ENCODE assay signal across 23 mouse cellular contexts in genomic region chr4:21629275-21629583, GRCm38 (mm10). TPM values are rescaled to one million over a fixed set of nuclear protein-coding genes. Genes with fewer than 3 reads are reported as not detected.
DNase-seq lines count a peak whose midpoint lies in the region; ATAC-seq and TF ChIP-seq lines count a peak whose summit lies in the region.
"Had no signal": no experiment of that assay in that cellular context is flagged by ENCODE, and none has a peak within 500 bp of the region (broad histone marks: within the 10 kb centered on the region; RNA-seq: fewer than 3 reads in every experiment).

No protein-coding gene starts in this region.

- peaks cover 4% of the 10 kb centered on the region; the same call in 1 of the 2 replicates for H3K4me1 ChIP-seq in forebrain, embryonic 12.5 days
- peaks cover 4% of the 10 kb centered on the region; the same call in 1 of the 2 replicates for H3K4me1 ChIP-seq in forebrain, embryonic 14.5 days (ENCODE audit: control insufficient read depth, insufficient read depth, low read length)
- H3K4me1 ChIP-seq in midbrain, embryonic 11.5 days (ENCODE audit: control insufficient read depth, insufficient read depth, low read length), result peaks cover 2% of the 10 kb centered on the region; the same call in 1 of the 2 replicates
- no peaks in the 10 kb centered on the region for H3K4me1 ChIP-seq in midbrain, embryonic 15.5 days
- H3K4me1 ChIP-seq in hindbrain, embryonic 16.5 days (ENCODE audit: control insufficient read depth, insufficient read depth, low read depth, low read length), result no peaks in the 10 kb centered on the region
- no peaks in the 10 kb centered on the region for H3K4me1 ChIP-seq in stomach, embryonic 15.5 days
- H3K4me1 ChIP-seq: embryonic facial prominence, embryonic 12.5 days had no signal

- H3K27ac ChIP-seq in forebrain, embryonic 12.5 days, result no peak overlapping the region
- H3K27ac ChIP-seq in forebrain, embryonic 14.5 days (ENCODE audit: low read depth, low read length), result no peak overlapping the region
- no peak overlapping the region for H3K27ac ChIP-seq in midbrain, embryonic 11.5 days (ENCODE audit: low read depth, low read length)
- H3K27ac ChIP-seq in midbrain, embryonic 15.5 days, result no peak overlapping the region
- no peak overlapping the region for H3K27ac ChIP-seq in hindbrain, embryonic 16.5 days (ENCODE audit: low read depth, low read length)
- H3K27ac ChIP-seq in stomach, embryonic 15.5 days, result no peak overlapping the region
- H3K27ac ChIP-seq in layer of hippocampus, adult 2 months, result no peak overlapping the region
- H3K27ac ChIP-seq: embryonic facial prominence, embryonic 12.5 days had no signal

- H3K9me3 ChIP-seq in forebrain, embryonic 12.5 days, result no peaks in the 10 kb centered on the region
- no peaks in the 10 kb centered on the region for H3K9me3 ChIP-seq in forebrain, embryonic 14.5 days (replicated peaks; ENCODE audit: control insufficient read depth, low read length)
- H3K9me3 ChIP-seq in midbrain, embryonic 11.5 days (ENCODE audit: control insufficient read depth, low read length), result no peaks in the 10 kb centered on the region
- H3K9me3 ChIP-seq in midbrain, embryonic 15.5 days, result no peaks in the 10 kb centered on the region
- no peaks in the 10 kb centered on the region for H3K9me3 ChIP-seq in hindbrain, embryonic 16.5 days (ENCODE audit: control insufficient read depth, low read length)
- no peaks in the 10 kb centered on the region for H3K9me3 ChIP-seq in stomach, embryonic 15.5 days
- H3K9me3 ChIP-seq: embryonic facial prominence, embryonic 12.5 days had no signal

- no peaks in the 10 kb centered on the region for H3K36me3 ChIP-seq in forebrain, embryonic 12.5 days (replicated peaks)
- H3K36me3 ChIP-seq in forebrain, embryonic 14.5 days (ENCODE audit: control insufficient read depth, insufficient read depth, low read length), result no peaks in the 10 kb centered on the region
- no peaks in the 10 kb centered on the region for H3K36me3 ChIP-seq in midbrain, embryonic 11.5 days (ENCODE audit: control insufficient read depth, insufficient read depth, low read length)
- H3K36me3 ChIP-seq in midbrain, embryonic 15.5 days (replicated peaks), result no peaks in the 10 kb centered on the region
- no peaks in the 10 kb centered on the region for H3K36me3 ChIP-seq in hindbrain, embryonic 16.5 days (ENCODE audit: control insufficient read depth, insufficient read depth, low read length)
- H3K36me3 ChIP-seq in stomach, embryonic 15.5 days, result no peaks in the 10 kb centered on the region
- H3K36me3 ChIP-seq: embryonic facial prominence, embryonic 12.5 days had no signal

- WGBS in forebrain, embryonic 12.5 days, result 90% methylated on average over 2 of the region's 2 CpGs
- 97% methylated on average over 2 of the region's 2 CpGs for WGBS in forebrain, embryonic 14.5 days
- WGBS in midbrain, embryonic 11.5 days, result 89% methylated on average over 2 of the region's 2 CpGs
- 82% methylated on average over 2 of the region's 2 CpGs for WGBS in midbrain, embryonic 15.5 days
- 88% methylated on average over 2 of the region's 2 CpGs for WGBS in hindbrain, embryonic 16.5 days
- 75% methylated on average over 2 of the region's 2 CpGs for WGBS in stomach, embryonic 15.5 days

- 0 out of 2 replicates have a peak, but pooled peaks cover 3% of the 10 kb centered on the region for H3K27me3 ChIP-seq in forebrain, embryonic 12.5 days
- no peaks in the 10 kb centered on the region for H3K27me3 ChIP-seq in forebrain, embryonic 14.5 days (replicated peaks; ENCODE audit: control insufficient read depth, insufficient read depth, low read length)
- no peaks in the 10 kb centered on the region for H3K27me3 ChIP-seq in midbrain, embryonic 11.5 days (ENCODE audit: control insufficient read depth, insufficient read depth, low read length)
- no peaks in the 10 kb centered on the region for H3K27me3 ChIP-seq in midbrain, embryonic 15.5 days (replicated peaks)
- no peaks in the 10 kb centered on the region for H3K27me3 ChIP-seq in hindbrain, embryonic 16.5 days (replicated peaks; ENCODE audit: control insufficient read depth, insufficient read depth, low read length)
- no peaks in the 10 kb centered on the region for H3K27me3 ChIP-seq in stomach, embryonic 15.5 days (replicated peaks)
- H3K27me3 ChIP-seq: embryonic facial prominence, embryonic 12.5 days had no signal

- H3K4me3 ChIP-seq in forebrain, embryonic 12.5 days (replicated peaks), result no peak overlapping the region
- no peak overlapping the region for H3K4me3 ChIP-seq in forebrain, embryonic 14.5 days (ENCODE audit: low read depth, low read length)
- no peak overlapping the region for H3K4me3 ChIP-seq in midbrain, embryonic 11.5 days (ENCODE audit: low read depth, low read length)
- H3K4me3 ChIP-seq in midbrain, embryonic 15.5 days, result no peak overlapping the region
- no peak overlapping the region for H3K4me3 ChIP-seq in hindbrain, embryonic 16.5 days (ENCODE audit: low read length)
- H3K4me3 ChIP-seq in stomach, embryonic 15.5 days (replicated peaks), result no peak overlapping the region
- H3K4me3 ChIP-seq in layer of hippocampus, adult 2 months, result no peak overlapping the region
- H3K4me3 ChIP-seq: embryonic facial prominence, embryonic 12.5 days had no signal

- no peak for DNase-seq in forebrain, embryonic 14.5 days (ENCODE audit: low spot score)
- DNase-seq in midbrain, embryonic 11.5 days (ENCODE audit: low spot score, missing footprints), result no peak
- no peak for DNase-seq in layer of hippocampus, adult 9-11 months
- DNase-seq in layer of hippocampus, adult 2 months (ENCODE audit: low spot score in 2 of 2), result no peak
- DNase-seq: adrenal gland, postnatal 10 days; cerebellum, adult 11-12 months; cerebellum, postnatal 36 days; heart, postnatal 4 days; kidney, postnatal 10 days; lung, postnatal 14 days; thymus, adult 18-20 months had no signal

- TF ChIP-seq CTCF in layer of hippocampus, adult 2 months (conservative IDR thresholded peaks at IDR 0.05), result no peak

- ATAC-seq in forebrain, embryonic 12.5 days (ENCODE audit: low FRiP score), result peak; percentile 36; the same call in 1 of the 2 replicates
- no peak for ATAC-seq in forebrain, embryonic 14.5 days
- ATAC-seq in midbrain, embryonic 11.5 days (ENCODE audit: low FRiP score), result peak; percentile 35; the same call in 1 of the 2 replicates
- no peak for ATAC-seq in midbrain, embryonic 15.5 days (replicated peaks)
- peak; percentile 27; the same call in 1 of the 2 replicates for ATAC-seq in hindbrain, embryonic 16.5 days
- 0 out of 2 replicates have a peak, but pooled peaks have one; percentile 22 for ATAC-seq in stomach, embryonic 15.5 days (ENCODE audit: insufficient read depth, low FRiP score, low read depth)
- ATAC-seq: intestine, embryonic 16.5 days had no signal

- no peak overlapping the region for H3K4me2 ChIP-seq in forebrain, embryonic 12.5 days
- no peak overlapping the region for H3K4me2 ChIP-seq in forebrain, embryonic 14.5 days (ENCODE audit: low read length)
- H3K4me2 ChIP-seq in midbrain, embryonic 11.5 days, result no peak overlapping the region
- no peak overlapping the region for H3K4me2 ChIP-seq in midbrain, embryonic 15.5 days
- no peak overlapping the region for H3K4me2 ChIP-seq in hindbrain, embryonic 16.5 days (ENCODE audit: low read length)
- H3K4me2 ChIP-seq in stomach, embryonic 15.5 days, result no peak overlapping the region
- H3K4me2 ChIP-seq: embryonic facial prominence, embryonic 12.5 days had no signal

- H3K9ac ChIP-seq in forebrain, embryonic 12.5 days, result no peak overlapping the region
- H3K9ac ChIP-seq in forebrain, embryonic 14.5 days (ENCODE audit: low read length), result no peak overlapping the region
- no peak overlapping the region for H3K9ac ChIP-seq in midbrain, embryonic 11.5 days (ENCODE audit: low read length)
- H3K9ac ChIP-seq in midbrain, embryonic 15.5 days, result no peak overlapping the region
- H3K9ac ChIP-seq in hindbrain, embryonic 16.5 days (ENCODE audit: low read depth, low read length), result no peak overlapping the region
- no peak overlapping the region for H3K9ac ChIP-seq in stomach, embryonic 15.5 days
- H3K9ac ChIP-seq: embryonic facial prominence, embryonic 12.5 days had no signal

RNA-seq across cellular contexts. Expression of gene Prdm13, which starts 56.5 kb away (rescaled TPM):
- polyA plus RNA-seq in forebrain, embryonic 12.5 days (2016; fragmentation: Nextera tagmentation; extraction: Ambion mirVana), result 0.42 and 0.60 TPM in 2 replicates
- 0.22 and 0.44 TPM in 2 replicates for polyA plus RNA-seq in forebrain, embryonic 14.5 days (2014; fragmentation: Nextera tagmentation; extraction: Ambion mirVana)
- polyA plus RNA-seq in midbrain, embryonic 11.5 days (2014; fragmentation: Nextera tagmentation; extraction: Ambion mirVana), result 0.15 and 0.25 TPM in 2 replicates
- 0.09 and 0.38 TPM in 2 replicates for polyA plus RNA-seq in midbrain, embryonic 15.5 days (2015; fragmentation: Nextera tagmentation; extraction: Ambion mirVana)
- 0.36 and 0.48 TPM in 2 replicates for polyA plus RNA-seq in hindbrain, embryonic 16.5 days (2015; fragmentation: Nextera tagmentation; extraction: Ambion mirVana)
- not detected in 2 replicates for polyA plus RNA-seq in stomach, embryonic 15.5 days (2015; fragmentation: Nextera tagmentation; extraction: Ambion mirVana)
- not detected for total RNA-seq in layer of hippocampus, adult 2 months (2021)
- total RNA-seq: adrenal gland, postnatal 10 days; gastrocnemius, postnatal 4 days; heart, postnatal 4 days; layer of hippocampus, adult 8-10 months; neutrophil, adult 5-6 weeks had no signal
- polyA plus RNA-seq: heart, embryonic 14.5 days; intestine, embryonic 16.5 days; limb, embryonic 14.5 days; liver, embryonic 16.5 days had no signal

Comparison
In these comparisons a context has a peak if more than half of its experiments do, and no peak if none do; other contexts are left out.
1. ATAC-seq: peak in forebrain, embryonic 12.5 days (single experiment), midbrain, embryonic 11.5 days (single experiment), hindbrain, embryonic 16.5 days (single experiment) and stomach, embryonic 15.5 days (single experiment); none in forebrain, embryonic 14.5 days (single experiment) and midbrain, embryonic 15.5 days (single experiment).